Mouse (Mus musculus) monocyte, adult 2 months (primary cell): ENCODE results near the gene Fbxw21.

Experiments
- DNase-seq, 2 experiments: peaks; one replicate each; pipeline ENCODE4 v3.0.0; 2022; ENCODE audit warnings: low spot score in 2 of 2, low read depth in 1 of 2

The Fbxw21 gene

DNA sequence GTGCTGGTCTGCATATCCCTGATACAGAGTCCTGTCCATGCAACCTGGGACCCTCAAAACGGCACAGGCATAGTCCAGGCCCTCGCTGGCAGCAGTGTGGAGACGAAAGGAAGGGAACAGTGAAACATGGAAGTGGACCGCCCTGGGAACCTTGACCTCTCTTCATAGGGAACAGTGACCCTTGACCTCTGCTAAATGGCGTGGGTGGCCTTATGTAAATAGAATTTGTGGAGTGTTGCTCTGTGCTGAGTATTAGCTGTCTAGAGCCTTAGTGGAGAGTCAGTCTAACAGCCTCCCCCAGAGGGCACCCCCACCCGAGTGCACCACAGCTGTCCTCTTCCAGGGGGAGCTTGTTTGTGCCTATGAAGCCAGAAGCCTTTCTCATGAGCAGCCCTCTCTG lies 69.0 kb downstream of the Fbxw21 start:
- no peak for DNase-seq

DNA sequence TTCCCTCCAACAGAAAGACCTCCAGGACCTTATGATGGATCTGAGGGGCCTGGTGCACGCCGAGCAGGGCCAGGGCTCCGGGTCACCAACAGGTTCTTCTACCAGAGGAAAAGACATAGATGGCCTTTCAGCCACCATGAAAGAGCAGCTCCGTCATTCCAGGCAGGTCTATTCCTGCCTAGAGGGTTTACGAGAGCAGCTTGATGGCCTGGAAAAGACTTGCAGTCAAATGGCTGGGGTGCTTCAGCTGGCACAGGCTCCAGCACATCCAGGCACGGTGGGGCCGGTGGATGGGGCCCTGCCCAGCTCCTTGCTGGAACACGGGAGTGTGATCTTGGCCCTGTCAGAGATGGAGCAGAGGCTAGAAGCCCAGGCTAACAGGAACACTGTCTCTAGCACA lies 70.0 kb downstream of the Fbxw21 start:
- no peak for DNase-seq

- no peak for DNase-seq
Observed at GRCm38 (mm10) chr9:109090446-109090845, 71.4 kb downstream of the Fbxw21 start.
